Mouse (Mus musculus) forebrain, embryonic 16.5 days (tissue): ENCODE data around the gene Retreg3. TPM values are rescaled to one million over a fixed set of nuclear protein-coding genes. Genes with fewer than 3 reads are reported as not detected.

ENCODE experiments used
- ATAC-seq: fragments of 200-750 bp; cut with Nextera tagmentation; 2 replicates; pipeline ENCODE4 v1.8.0; 2017; ENCODE audit warnings: mild to moderate bottlenecking, moderate library complexity
- H3K27ac ChIP-seq: fragments of 300-500 bp; sonication (generic); 2 replicates; pipeline ENCODE4 v1.5.1; 2014; ENCODE audit warnings: low read length, control low read depth
- H3K27me3 ChIP-seq: fragments of 300-500 bp; sonication (generic); replicated peaks from 2 replicates; pipeline ENCODE4 v1.6.1; 2014; ENCODE audit warnings: low read length; ENCODE audit not compliant: control insufficient read depth, insufficient read depth
- H3K36me3 ChIP-seq: fragments of 300-500 bp; sonication (generic); 2 replicates; pipeline ENCODE4 v1.6.1; 2014; ENCODE audit not compliant: control insufficient read depth, insufficient read depth
- H3K4me1 ChIP-seq: fragments of 300-500 bp; sonication (generic); replicated peaks from 2 replicates; pipeline ENCODE4 v1.6.1; 2014; ENCODE audit warnings: low read length; ENCODE audit not compliant: control insufficient read depth, insufficient read depth
- H3K4me2 ChIP-seq: fragments of 300-500 bp; sonication (generic); 2 replicates; pipeline ENCODE4 v1.6.1; 2014; ENCODE audit warnings: mild to moderate bottlenecking, low read length, control low read depth
- H3K4me3 ChIP-seq: fragments of 300-500 bp; sonication (generic); replicated peaks from 2 replicates; pipeline ENCODE4 v1.5.1; 2014; ENCODE audit warnings: mild to moderate bottlenecking, low read length, control low read depth
- H3K9ac ChIP-seq: fragments of 300-500 bp; sonication (generic); replicated peaks from 2 replicates; pipeline ENCODE4 v1.6.1; 2014; ENCODE audit warnings: low read depth, low read length, control low read depth
- H3K9me3 ChIP-seq: fragments of 300-500 bp; sonication (generic); 2 replicates; pipeline ENCODE4 v1.6.1; 2016; ENCODE audit warnings: low read length; ENCODE audit not compliant: control insufficient read depth
- WGBS: fragments of 180-500 bp; shearing (Covaris S2); extraction: QIAGEN DNeasy Blood & Tissue Kit; methylation state at CpG from one replicate; pipeline ENCODE4 v1.1.7; 2014; 5-methylcytosine and 5-hydroxymethylcytosine counted together
- polyA plus RNA-seq: library from polyadenylated mRNA; unstranded; fragments of >200 nt; fragmentation: Nextera tagmentation; extraction: Ambion mirVana; gene quantifications from 2 replicates; pipeline ENCODE4 v1.2.1, GENCODE M21; 2015

Retreg3 gene
- polyA plus RNA-seq, 1 experiment from 2014 or later = 25.2 TPM

- WGBS = 59% methylated on average over 4 of the region's 4 CpGs
- no peak for ATAC-seq
- Histone ChIP-seq H3K27ac (no peak overlapping the region), H3K9me3 (no peaks in the 10 kb centered on the region), H3K27me3 (no peaks in the 10 kb centered on the region), H3K36me3 (no peaks in the 10 kb centered on the region), H3K4me1 (no peaks in the 10 kb centered on the region), H3K9ac (no peak overlapping the region), H3K4me3 (no peak overlapping the region), H3K4me2 (no peak overlapping the region)
These were observed 10.3 kb downstream of the Retreg3 start for GRCm38 (mm10) chr11:101109351-101109750.

GRCm38 (mm10) chr11:101103011-101103410 is 16.7 kb downstream of the Retreg3 start:
- H3K4me2 ChIP-seq = no peak overlapping the region
- no peaks in the 10 kb centered on the region for H3K9me3 ChIP-seq
- H3K9ac ChIP-seq = no peak overlapping the region
- H3K4me1 ChIP-seq = no peaks in the 10 kb centered on the region
- H3K27ac ChIP-seq = no peak overlapping the region
- no peaks in the 10 kb centered on the region for H3K27me3 ChIP-seq
- H3K36me3 ChIP-seq = peaks cover 30% of the 10 kb centered on the region
- 92% methylated on average over 5 of the region's 5 CpGs for WGBS
- no peak overlapping the region for H3K4me3 ChIP-seq
- no peak for ATAC-seq

- Histone ChIP-seq H3K27ac (no peak overlapping the region), H3K4me3 (no peak overlapping the region), H3K27me3 (no peaks in the 10 kb centered on the region), H3K4me1 (peaks cover 11% of the 10 kb centered on the region), H3K9me3 (no peaks in the 10 kb centered on the region), H3K36me3 (peaks cover 34% of the 10 kb centered on the region), H3K4me2 (no peak overlapping the region), H3K9ac (no peak overlapping the region)
- WGBS = 89% methylated on average over 8 of the region's 8 CpGs
- no peak for ATAC-seq
These were observed 21.5 kb downstream of the Retreg3 start for GRCm38 (mm10) chr11:101098231-101098630.

GRCm38 (mm10) chr11:101095314-101096024 is 24.2 kb downstream of the Retreg3 start, which contains the start of gene Psmc3ip:
Gene Psmc3ip (minus strand): TSS chr11:101095436.
- Histone ChIP-seq H3K36me3 (peaks cover 54% of the 10 kb centered on the region), H3K27ac (peak within 1 kb of the TSS; percentile 83), H3K9me3 (no peaks in the 10 kb centered on the region), H3K9ac (peak within 1 kb of the TSS; percentile 73), H3K4me1 (peaks cover 11% of the 10 kb centered on the region), H3K4me2 (peak within 1 kb of the TSS; percentile 82), H3K27me3 (no peaks in the 10 kb centered on the region), H3K4me3 (peak within 1 kb of the TSS; percentile 71)
- peak; percentile 98 for ATAC-seq
- WGBS = under 1% methylated on average over 42 of the region's 43 CpGs

- ATAC-seq = peak; percentile 57; the same call in 1 of the 2 replicates
- WGBS = 0% methylated on average over 18 of the region's 18 CpGs
- H3K4me2 ChIP-seq = peak overlapping the region; percentile 82
- H3K9me3 ChIP-seq = no peaks in the 10 kb centered on the region
- H3K27ac ChIP-seq = peak overlapping the region; percentile 56; the same call in 1 of the 2 replicates
- peaks cover 56% of the 10 kb centered on the region for H3K36me3 ChIP-seq
- H3K4me1 ChIP-seq = peaks cover 11% of the 10 kb centered on the region
- no peaks in the 10 kb centered on the region for H3K27me3 ChIP-seq
- peak overlapping the region; percentile 73 for H3K9ac ChIP-seq
- peak overlapping the region; percentile 71 for H3K4me3 ChIP-seq
These were observed 24.8 kb downstream of the Retreg3 start for GRCm38 (mm10) chr11:101094930-101095313.

GRCm38 (mm10) chr11:101089931-101090330 is 29.8 kb downstream of the Retreg3 start:
- Histone ChIP-seq H3K4me1 (peaks cover 32% of the 10 kb centered on the region), H3K9me3 (no peaks in the 10 kb centered on the region), H3K4me3 (no peak overlapping the region), H3K27me3 (no peaks in the 10 kb centered on the region), H3K4me2 (no peak overlapping the region), H3K27ac (no peak overlapping the region), H3K36me3 (peaks cover 35% of the 10 kb centered on the region), H3K9ac (no peak overlapping the region)
- WGBS = 85% methylated on average over 1 of the region's 1 CpGs
- no peak for ATAC-seq

GRCm38 (mm10) chr11:101087682-101088055 is 32.0 kb downstream of the Retreg3 start:
- ATAC-seq = no peak
- Histone ChIP-seq H3K27me3 (no peaks in the 10 kb centered on the region), H3K36me3 (peaks cover 31% of the 10 kb centered on the region), H3K27ac (peak overlapping the region; percentile 88; the same call in 1 of the 2 replicates), H3K9me3 (no peaks in the 10 kb centered on the region), H3K4me3 (peak overlapping the region; percentile 59), H3K9ac (peak overlapping the region; percentile 75), H3K4me2 (peak overlapping the region; percentile 87), H3K4me1 (peaks cover 33% of the 10 kb centered on the region)
- 12% methylated on average over 8 of the region's 8 CpGs for WGBS

GRCm38 (mm10) chr11:101086756-101087681 is 32.7 kb downstream of the Retreg3 start, which contains the start of gene Mlx:
Gene Mlx (plus strand): TSS chr11:101087277.
- peak within 1 kb of the TSS; percentile 75 for H3K9ac ChIP-seq
- peaks cover 25% of the 10 kb centered on the region for H3K36me3 ChIP-seq
- peak within 1 kb of the TSS; percentile 87 for H3K4me2 ChIP-seq
- H3K27me3 ChIP-seq = no peaks in the 10 kb centered on the region
- H3K27ac ChIP-seq = peak within 1 kb of the TSS; percentile 88
- ATAC-seq = peak; percentile 80
- WGBS = under 1% methylated on average over 51 of the region's 52 CpGs
- H3K9me3 ChIP-seq = no peaks in the 10 kb centered on the region
- peak within 1 kb of the TSS; percentile 59 for H3K4me3 ChIP-seq
- H3K4me1 ChIP-seq = peaks cover 33% of the 10 kb centered on the region

GRCm38 (mm10) chr11:101086323-101086674 is 33.4 kb downstream of the Retreg3 start:
- 79% methylated on average over 6 of the region's 6 CpGs for WGBS

More at GRCm38 (mm10) chr11:101086323-101086674, 33.4 kb downstream of the Retreg3 start:
- no peak for ATAC-seq
- Histone ChIP-seq H3K9ac (peak overlapping the region; percentile 75; the same call in 1 of the 2 replicates), H3K4me1 (peaks cover 38% of the 10 kb centered on the region), H3K9me3 (no peaks in the 10 kb centered on the region), H3K27me3 (no peaks in the 10 kb centered on the region), H3K27ac (peak overlapping the region; percentile 88), H3K36me3 (peaks cover 19% of the 10 kb centered on the region), H3K4me2 (peak overlapping the region; percentile 87), H3K4me3 (peak overlapping the region; percentile 59)
